Mouse (Mus musculus) T-helper 2 cell (primary cell): ENCODE results near the gene Irak1bp1.

Source experiments
- in situ Hi-C: fragments of 300-600 bp; cut with MboI, MseI; formaldehyde crosslinking; loops from one replicate; pipeline ENCODE4 v1.15.1; 2025; ENCODE audit warnings: high pct_unique_total_duplicates

Gene Irak1bp1

GRCm38 (mm10) chr9:82829007-82829689, at the start of gene Irak1bp1:
TSS of gene Irak1bp1 (plus strand) at chr9:82829540.
- in situ Hi-C loops = no loop called here

- in situ Hi-C loops = no loop called here
These were observed 41.0 kb upstream of the Irak1bp1 start for GRCm38 (mm10) chr9:82788375-82788774.

GRCm38 (mm10) chr9:82800360-82800759, 29.0 kb upstream of the Irak1bp1 start:
- in situ Hi-C loops = no loop called here

GRCm38 (mm10) chr9:82807129-82807528, 22.2 kb upstream of the Irak1bp1 start:
- in situ Hi-C loops = no loop called here

- in situ Hi-C loops = no loop called here
These were observed 21.7 kb upstream of the Irak1bp1 start for GRCm38 (mm10) chr9:82807635-82808034.

- in situ Hi-C loops = no loop called here
These were observed 17.0 kb upstream of the Irak1bp1 start for GRCm38 (mm10) chr9:82812172-82812963.

GRCm38 (mm10) chr9:82814536-82814935, 14.8 kb upstream of the Irak1bp1 start:
- in situ Hi-C loops = no loop called here

- in situ Hi-C loops = no loop called here
These were observed 14.0 kb upstream of the Irak1bp1 start for GRCm38 (mm10) chr9:82815257-82815785.

GRCm38 (mm10) chr9:82826426-82826825, 2.9 kb upstream of the Irak1bp1 start:
- in situ Hi-C loops = no loop called here

- in situ Hi-C loops = no loop called here
These were observed 522 bp downstream of the Irak1bp1 start for GRCm38 (mm10) chr9:82829693-82830430.

GRCm38 (mm10) chr9:82831891-82832290, 2.6 kb downstream of the Irak1bp1 start:
- in situ Hi-C loops = no loop called here

GRCm38 (mm10) chr9:82835921-82836320, 6.6 kb downstream of the Irak1bp1 start:
- in situ Hi-C loops = no loop called here

- in situ Hi-C loops = no loop called here
These were observed 13.3 kb downstream of the Irak1bp1 start for GRCm38 (mm10) chr9:82842671-82843070.

GRCm38 (mm10) chr9:82854040-82854439, 24.7 kb downstream of the Irak1bp1 start:
- in situ Hi-C loops = no loop called here

GRCm38 (mm10) chr9:82854973-82855614, 25.8 kb downstream of the Irak1bp1 start:
- in situ Hi-C loops = no loop called here

- in situ Hi-C loops = no loop called here
These were observed 26.9 kb downstream of the Irak1bp1 start for GRCm38 (mm10) chr9:82856241-82856640.

- in situ Hi-C loops = no loop called here
These were observed 31.5 kb downstream of the Irak1bp1 start for GRCm38 (mm10) chr9:82860805-82861204.

- in situ Hi-C loops = no loop called here
These were observed 32.0 kb downstream of the Irak1bp1 start for GRCm38 (mm10) chr9:82861316-82861715.

GRCm38 (mm10) chr9:82861775-82862430, 32.6 kb downstream of the Irak1bp1 start:
- in situ Hi-C loops = no loop called here

- in situ Hi-C loops = no loop called here
These were observed 36.8 kb downstream of the Irak1bp1 start for GRCm38 (mm10) chr9:82866121-82866520.

- in situ Hi-C loops = no loop called here
These were observed 38.4 kb downstream of the Irak1bp1 start for GRCm38 (mm10) chr9:82867698-82868097.
